Mouse (Mus musculus) megakaryocyte, adult 5-6 weeks (primary cell): ENCODE measurements around the gene Gjc3. TPM values are rescaled to one million over a fixed set of nuclear protein-coding genes. Genes with fewer than 3 reads are reported as not detected.
"Not testable (repeated sequence)": the region's sequence is repeated elsewhere in the genome, so short reads cannot be mapped to it uniquely, and the experiment has no call there.

ENCODE experiments used
- ATAC-seq: 2 replicates; pipeline ENCODE4 v1.8.0; 2016; ENCODE audit warnings: mild to moderate bottlenecking, inconsistent platforms; ENCODE audit not compliant: poor library complexity, severe bottlenecking
- total RNA-seq, 2 experiments: library from RNA; stranded (forward) in 1 of 2; stranded (reverse) in 1 of 2; fragments of 153-499, 151-499 nt in 1 of 2; fragments of 221-1000, 200-1000 nt in 1 of 2; gene quantifications; 2 replicates each; pipeline versions ENCODE4 v1.2.3 to v1.2.4; 2015 to 2017

Gjc3 gene
- total RNA-seq (2015) (not detected in 2 replicates), total RNA-seq (2017) (not detected in 2 replicates)

DNA sequence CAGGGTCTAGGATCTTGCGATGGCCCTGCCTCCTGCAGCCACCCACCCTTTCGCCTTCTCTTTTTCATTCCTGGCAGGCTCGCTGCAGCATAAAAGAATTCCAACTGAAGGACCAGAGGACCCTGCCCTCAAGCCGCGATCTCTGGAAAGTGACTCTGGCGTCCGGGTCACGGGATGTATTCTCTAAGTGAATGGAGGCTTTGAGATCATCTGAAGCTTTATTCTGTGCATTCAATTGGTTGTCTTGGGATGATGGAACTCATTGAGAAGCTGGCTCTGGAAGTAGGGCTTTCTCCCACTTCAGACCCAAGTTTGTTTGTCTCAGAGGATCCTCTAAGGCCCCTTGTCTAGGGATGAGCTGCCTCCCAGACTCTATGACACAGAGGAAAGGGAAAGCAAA lies at the start of gene Gjc3:
Gene Gjc3 (minus strand): TSS at position 154 of the 400 bp plus-strand sequence.
- no peak for ATAC-seq

DNA sequence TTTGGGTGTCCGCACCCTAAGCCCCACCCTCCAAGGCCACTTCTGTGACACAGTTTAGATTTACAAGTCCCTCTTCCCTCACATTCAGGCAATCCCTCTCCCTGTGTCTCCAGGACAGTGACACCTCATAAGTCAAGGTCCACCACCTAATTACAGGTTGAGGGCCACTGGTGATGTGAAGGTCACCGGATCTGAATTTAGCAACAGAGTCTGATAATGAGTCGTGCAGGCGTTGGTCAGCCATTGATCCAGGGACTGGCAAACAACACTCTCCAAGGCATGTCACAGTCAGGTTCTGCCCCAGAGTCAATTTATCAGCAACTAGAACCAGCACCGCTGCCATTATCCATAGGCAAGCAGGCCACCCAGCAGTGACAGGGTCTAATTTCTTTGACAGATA lies 49.5 kb upstream of the Gjc3 start:
- ATAC-seq: no peak

DNA sequence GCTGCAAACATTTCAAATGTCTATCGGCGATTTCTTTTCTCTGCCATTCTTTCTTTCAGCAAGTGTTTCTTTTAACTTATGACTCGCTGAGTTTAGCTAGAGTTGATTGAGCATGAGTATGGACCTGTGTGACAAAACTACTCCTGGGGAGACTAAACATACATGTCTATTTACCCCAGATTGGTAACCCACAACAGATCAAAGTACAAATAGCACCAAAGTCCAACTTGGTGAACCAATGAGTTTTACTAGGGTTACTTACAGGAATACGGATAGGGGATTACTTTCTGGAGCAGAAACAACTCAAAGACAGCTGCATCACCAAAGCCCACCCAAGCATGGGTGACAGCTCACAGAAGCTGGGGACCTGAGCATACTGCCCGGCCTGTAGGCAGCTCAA lies 46.5 kb upstream of the Gjc3 start:
- ATAC-seq: no peak

DNA sequence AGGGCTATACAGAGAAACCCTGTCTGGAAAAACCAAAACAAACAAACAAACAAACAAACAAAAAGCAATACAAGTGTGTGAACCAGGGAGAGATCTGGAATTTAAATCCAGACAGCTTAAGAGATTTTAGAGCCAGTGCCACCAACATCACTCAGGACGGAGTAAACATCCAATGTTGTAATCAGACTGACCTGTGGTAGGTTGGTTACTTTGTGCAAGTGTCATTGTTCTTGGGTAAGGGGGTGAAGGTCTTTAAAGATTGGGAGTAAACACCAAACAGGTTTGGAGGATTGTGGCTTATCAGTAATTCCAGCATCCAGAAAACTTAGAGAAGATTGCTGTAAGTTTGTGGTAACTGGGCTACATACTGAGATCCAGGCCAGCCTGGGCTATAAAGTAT lies 23.5 kb upstream of the Gjc3 start:
- ATAC-seq: no peak

DNA sequence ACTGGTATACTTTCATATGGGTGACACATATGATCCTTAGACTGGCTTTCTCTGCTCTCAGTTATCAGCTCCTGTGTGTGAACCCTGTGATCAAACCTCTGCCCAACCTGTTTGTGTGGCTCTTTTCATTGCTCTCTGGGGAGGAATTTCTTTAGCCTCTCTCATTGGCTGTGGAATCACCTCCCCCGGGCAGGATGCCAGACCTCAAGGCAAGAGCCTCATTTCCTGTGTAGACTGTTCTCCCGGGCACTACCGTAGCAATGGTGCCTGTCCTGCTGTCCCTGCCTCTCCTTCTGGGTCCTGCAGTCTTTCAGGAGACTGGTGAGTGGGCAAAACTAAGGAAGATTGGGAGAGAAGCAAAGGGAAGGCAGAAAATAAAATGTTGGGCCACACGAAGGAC lies 18.4 kb upstream of the Gjc3 start, which contains the start of gene Azgp1:
Gene Azgp1 (plus strand): TSS at position 221 of the 400 bp plus-strand sequence.
- no peak for ATAC-seq

GRCm38 (mm10) chr5:137979081-137979480 lies 16.2 kb upstream of the Gjc3 start:
- ATAC-seq: no peak

GRCm38 (mm10) chr5:137977291-137977690 lies 14.4 kb upstream of the Gjc3 start:
- ATAC-seq: no peak

- no peak for ATAC-seq
These were observed 12.5 kb upstream of the Gjc3 start for GRCm38 (mm10) chr5:137975434-137975833.

DNA sequence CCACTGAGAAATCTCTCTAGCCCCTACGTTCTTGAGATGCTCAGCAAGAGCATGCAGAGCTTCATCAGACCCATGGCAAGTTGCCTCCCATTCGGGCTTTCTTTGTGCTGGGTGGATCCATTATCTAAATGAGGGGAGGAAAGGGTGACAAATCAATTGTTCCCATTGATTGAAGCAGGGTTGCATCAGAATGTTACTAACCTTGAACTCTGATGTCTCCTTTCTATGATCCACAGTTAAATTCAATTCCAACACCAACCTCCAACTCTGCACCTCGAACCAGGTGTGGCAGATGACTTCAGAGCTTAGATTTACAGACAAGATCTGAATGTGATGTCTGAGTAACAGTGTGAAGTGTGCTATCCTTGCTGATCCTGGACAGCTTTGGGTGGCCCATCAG lies 11.8 kb upstream of the Gjc3 start:
- ATAC-seq: no peak

DNA sequence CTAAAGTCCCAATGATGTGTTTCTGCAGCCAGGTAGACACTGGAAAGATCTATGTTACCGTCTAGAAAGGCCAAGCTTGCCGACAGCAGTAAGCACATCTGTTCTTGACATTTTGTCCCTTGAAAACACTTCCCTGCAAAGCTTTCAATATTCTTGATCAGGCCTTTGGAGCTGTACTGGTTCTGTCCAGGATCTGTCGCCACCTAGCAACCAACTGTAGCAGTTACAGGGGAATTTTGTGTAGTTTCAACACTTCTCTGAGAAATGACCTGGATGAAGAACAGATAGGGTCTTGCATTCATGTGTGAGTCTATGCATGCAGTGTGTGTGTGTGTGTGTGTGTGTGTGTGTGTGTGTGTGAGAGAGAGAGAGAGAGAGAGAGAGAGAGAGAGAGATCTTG lies 10.8 kb upstream of the Gjc3 start:
- ATAC-seq: no peak

- ATAC-seq: no peak
These were observed 10.3 kb upstream of the Gjc3 start for GRCm38 (mm10) chr5:137973161-137973560.

DNA sequence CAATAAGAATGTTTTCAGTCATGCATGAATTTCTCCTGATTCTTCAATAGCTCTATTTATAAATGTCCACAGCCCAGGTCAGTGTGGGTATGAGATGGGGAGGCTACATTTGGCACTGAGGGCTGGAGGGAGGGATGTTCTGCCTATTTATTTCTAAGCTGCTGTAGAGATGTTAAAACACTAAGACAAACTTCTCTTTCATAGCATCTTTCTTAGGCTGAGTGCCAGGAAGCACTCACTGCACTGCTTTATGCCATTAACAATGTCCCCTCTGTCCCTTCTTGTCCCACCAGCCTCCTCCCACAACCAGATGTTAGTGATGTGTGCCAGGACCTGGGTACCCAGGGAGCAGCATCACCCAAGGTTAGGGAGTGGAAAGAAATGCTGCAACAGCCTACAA lies 3.6 kb upstream of the Gjc3 start:
- ATAC-seq: no peak

DNA sequence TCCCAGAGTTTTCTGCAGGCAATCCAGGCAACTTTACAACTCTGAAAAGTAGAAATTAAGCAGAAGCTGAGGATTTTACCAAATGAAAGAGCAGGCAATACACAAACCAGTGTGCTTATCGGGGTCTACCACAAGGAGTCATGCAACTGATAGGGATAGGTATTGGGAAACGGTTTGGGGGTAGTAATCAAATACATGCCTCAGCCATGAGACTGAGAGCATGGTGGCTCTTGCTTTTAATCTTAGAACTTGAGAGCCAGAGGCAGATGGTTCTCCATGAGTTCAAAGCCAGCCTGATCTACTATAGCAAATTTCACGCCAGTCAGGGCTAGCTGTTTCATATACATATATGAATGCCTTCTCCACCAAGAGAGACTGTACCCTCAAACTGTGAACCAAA lies 6.5 kb downstream of the Gjc3 start:
- no peak for ATAC-seq

- no peak for ATAC-seq
These were observed 11.7 kb downstream of the Gjc3 start for GRCm38 (mm10) chr5:137951218-137951617.

GRCm38 (mm10) chr5:137947303-137947702 lies 15.6 kb downstream of the Gjc3 start:
- ATAC-seq: no peak

DNA sequence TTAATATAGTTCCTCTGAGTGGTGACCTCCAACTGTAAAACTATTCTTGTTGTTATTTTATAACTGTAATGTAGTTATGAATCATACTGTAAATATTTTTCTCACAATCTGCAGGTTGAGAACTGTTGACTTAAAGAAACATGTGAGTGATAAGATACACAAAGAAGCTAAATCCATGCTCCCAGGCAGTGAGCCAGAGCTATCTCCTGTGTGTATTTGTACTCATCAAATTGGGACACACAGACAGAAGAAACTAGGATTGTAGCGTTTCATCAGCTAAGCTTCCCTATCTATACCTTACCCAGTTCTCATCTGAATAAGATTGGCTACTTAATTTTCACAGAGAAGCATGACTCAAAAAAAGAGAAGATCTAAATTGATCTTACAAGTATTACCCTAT lies 19.8 kb downstream of the Gjc3 start:
- ATAC-seq: no peak

DNA sequence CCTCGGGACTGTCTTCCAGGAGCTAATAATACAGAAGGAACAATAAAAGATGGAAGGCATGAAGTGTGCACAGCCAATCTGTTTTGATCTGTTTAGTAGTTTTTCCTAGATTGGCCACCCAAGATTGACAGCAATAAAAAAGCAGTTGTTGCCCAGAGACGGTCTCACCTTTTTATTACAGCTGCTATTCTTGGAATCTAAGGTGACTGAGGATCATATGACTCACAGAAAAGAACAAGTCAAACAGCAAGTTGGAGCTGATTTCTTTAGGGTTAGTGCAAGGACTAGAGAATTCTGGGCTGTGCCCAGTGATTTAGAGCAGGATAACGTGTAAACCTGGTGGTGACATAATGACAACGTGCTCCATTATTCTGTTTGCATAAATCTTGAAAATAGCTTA lies 21.9 kb downstream of the Gjc3 start:
- ATAC-seq: no peak

DNA sequence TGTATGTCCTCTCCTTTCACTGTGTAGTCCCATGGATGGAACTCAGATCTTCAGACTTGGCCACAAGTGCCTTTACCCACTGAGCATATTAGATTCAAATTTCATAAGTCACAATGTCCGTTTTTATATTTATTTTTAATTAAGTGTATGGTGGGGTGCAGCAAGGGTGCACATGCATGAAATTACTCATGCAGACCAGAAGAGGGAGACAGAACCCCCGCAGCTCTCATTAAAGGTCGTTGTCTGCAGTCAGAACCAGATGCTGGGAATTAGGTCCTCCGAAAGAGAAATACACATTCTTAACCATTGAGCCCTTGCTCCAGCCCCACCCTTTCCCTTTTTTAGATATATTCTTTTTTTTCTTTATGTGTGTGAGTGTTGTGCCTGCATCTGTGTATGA lies 25.7 kb downstream of the Gjc3 start:
- no peak for ATAC-seq

GRCm38 (mm10) chr5:137936486-137936885 lies 26.4 kb downstream of the Gjc3 start:
- ATAC-seq: no peak

DNA sequence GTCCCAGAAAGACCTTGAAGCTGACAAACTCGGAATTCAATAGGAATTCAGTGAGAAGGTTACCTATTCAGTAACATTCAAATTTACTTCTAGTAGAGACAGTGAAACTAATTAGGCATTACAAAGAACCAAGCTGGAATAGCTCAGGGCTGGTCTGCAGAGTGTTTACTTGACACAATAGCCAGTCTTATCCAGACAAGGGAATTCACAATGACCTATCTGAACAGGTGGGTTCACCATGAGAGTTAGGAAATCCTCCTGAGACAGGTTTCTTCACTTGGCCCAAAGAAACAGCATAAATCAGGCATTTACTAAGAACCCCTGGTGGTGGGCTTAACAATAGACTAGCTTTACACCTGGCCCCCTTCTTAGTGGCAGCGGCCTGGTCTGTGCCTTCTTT lies 29.0 kb downstream of the Gjc3 start:
- ATAC-seq: not testable (repeated sequence)

GRCm38 (mm10) chr5:137928439-137928838 lies 34.5 kb downstream of the Gjc3 start:
- ATAC-seq: no peak

DNA sequence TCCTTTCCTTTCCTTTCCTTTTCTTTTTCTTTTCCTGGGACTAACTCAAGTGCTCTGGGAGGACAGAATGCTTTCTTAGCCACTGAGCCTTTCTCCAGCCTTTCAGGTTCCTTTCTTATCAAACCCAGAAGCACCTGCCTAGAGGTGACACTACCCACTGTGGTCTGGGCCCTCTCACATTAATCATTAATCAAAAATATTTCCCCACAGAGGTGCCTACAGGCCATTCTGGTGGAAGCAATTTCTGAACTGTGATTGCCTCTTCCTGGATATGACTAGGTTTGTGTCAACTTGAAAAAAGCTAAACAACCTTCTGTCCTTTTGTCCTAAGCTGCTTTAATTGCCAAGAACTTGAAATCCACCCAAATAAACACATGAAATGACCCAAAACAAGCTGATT lies 40.7 kb downstream of the Gjc3 start:
- ATAC-seq: no peak

DNA sequence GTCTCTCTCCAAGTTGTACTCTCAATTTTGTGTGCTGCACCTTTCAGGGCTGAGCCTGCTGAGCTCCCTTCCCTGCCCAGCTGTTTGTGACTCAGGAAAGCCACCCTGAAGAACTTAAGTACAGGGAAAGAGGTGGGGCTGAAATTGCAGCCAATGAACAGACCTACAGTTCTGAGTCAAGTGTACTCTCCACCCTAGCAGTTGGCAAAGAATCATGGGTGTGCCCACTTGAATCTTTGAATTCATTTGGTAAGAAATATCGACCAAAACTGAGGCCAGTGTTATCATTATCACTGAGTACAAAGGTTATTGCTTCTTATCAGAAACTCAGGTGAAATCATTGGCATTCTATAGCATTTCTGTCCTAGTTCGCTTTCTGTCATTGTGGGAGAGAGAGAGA lies 41.4 kb downstream of the Gjc3 start, which contains the start of gene Cyp3a13:
Gene Cyp3a13 (minus strand): TSS at position 88 of the 400 bp plus-strand sequence.
- no peak for ATAC-seq

GRCm38 (mm10) chr5:137915550-137915949 lies 47.3 kb downstream of the Gjc3 start:
- ATAC-seq: no peak
